Mouse (Mus musculus) E14TG2a.4 (cell line): Measurements from ENCODE around the gene Rita1.

Experiments
- CTCF ChIP-seq: conservative IDR thresholded peaks from 2 replicates; pipeline ENCODE4 v1.5.1; 2014; ENCODE audit warnings: low read length
- NANOG ChIP-seq: IDR thresholded peaks from 2 replicates; pipeline ENCODE4 v1.6.1; 2014; ENCODE audit warnings: borderline replicate concordance, low read length, mixed read lengths
- POU5F1 ChIP-seq: IDR thresholded peaks from 2 replicates; pipeline ENCODE4 v1.6.1; 2014; ENCODE audit warnings: low read length, borderline replicate concordance

DNA sequence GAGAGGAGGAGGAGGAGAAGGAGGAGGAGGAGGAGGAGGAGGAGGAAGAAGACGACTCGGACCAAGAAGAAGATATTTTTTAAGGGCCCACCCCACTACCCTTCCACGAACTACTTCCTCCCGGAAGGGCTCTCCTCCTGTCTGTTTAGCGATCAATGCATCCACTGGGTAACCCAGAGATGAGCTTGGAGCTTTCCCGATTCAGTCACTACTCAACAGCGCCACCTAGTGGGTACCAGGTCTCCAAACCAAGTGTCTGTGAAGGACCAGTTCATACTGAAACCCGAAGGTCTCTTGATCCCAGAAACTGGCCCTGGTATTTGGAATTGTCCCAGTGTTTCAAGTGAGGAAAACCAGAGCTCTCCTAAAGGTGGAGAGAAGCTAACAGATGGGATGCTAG lies 6.7 kb downstream of the Rita1 start:
- TF ChIP-seq CTCF: peak; percentile 82
- no peak for TF ChIP-seq POU5F1
- TF ChIP-seq NANOG: no peak
